Mouse (Mus musculus) 3T3-L1 (cell line): ENCODE results near the gene 2610301B20Rik.
"Not testable (repeated sequence)": the region's sequence is repeated elsewhere in the genome, so short reads cannot be mapped to it uniquely, and the experiment has no call there.

ENCODE experiments used
- DNase-seq: peaks from one replicate; pipeline ENCODE4 v3.0.0-alpha.2; 2015; ENCODE audit warnings: low read depth, low spot score

2610301B20Rik gene

GRCm38 (mm10) chr4:10873920-10874665, at the start of gene 2610301B20Rik:
Gene 2610301B20Rik (plus strand): TSS chr4:10874498.
- DNase-seq: peak; percentile 95

DNA sequence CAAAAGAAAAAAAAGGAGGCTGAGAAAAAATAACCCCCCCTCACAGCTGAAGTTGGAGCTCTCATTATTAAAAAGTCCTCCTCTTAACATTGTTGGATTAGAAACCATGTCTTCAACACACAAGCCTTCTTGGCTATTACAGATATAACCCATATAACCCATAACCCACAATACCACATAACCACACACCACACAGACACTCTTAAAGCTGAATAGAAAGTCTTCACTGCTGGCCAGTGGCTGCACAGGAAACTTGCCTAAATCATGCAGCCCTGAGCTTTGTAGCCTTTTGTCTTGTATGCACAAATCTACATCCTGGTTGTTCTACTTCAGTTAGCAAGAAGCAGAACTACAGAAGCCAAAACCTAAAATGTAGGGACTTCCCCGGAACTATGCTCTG, 41.0 kb upstream of the 2610301B20Rik start:
- DNase-seq: no peak

- peak; percentile 56 for DNase-seq
Observed at GRCm38 (mm10) chr4:10835252-10836051, 38.8 kb upstream of the 2610301B20Rik start.

GRCm38 (mm10) chr4:10845848-10846247, 28.4 kb upstream of the 2610301B20Rik start:
- no peak for DNase-seq

- no peak for DNase-seq
Observed at GRCm38 (mm10) chr4:10849812-10850211, 24.5 kb upstream of the 2610301B20Rik start.

- DNase-seq: no peak
Observed at GRCm38 (mm10) chr4:10851013-10851412, 23.3 kb upstream of the 2610301B20Rik start.

- no peak for DNase-seq
Observed at GRCm38 (mm10) chr4:10859174-10859573, 15.1 kb upstream of the 2610301B20Rik start.

DNA sequence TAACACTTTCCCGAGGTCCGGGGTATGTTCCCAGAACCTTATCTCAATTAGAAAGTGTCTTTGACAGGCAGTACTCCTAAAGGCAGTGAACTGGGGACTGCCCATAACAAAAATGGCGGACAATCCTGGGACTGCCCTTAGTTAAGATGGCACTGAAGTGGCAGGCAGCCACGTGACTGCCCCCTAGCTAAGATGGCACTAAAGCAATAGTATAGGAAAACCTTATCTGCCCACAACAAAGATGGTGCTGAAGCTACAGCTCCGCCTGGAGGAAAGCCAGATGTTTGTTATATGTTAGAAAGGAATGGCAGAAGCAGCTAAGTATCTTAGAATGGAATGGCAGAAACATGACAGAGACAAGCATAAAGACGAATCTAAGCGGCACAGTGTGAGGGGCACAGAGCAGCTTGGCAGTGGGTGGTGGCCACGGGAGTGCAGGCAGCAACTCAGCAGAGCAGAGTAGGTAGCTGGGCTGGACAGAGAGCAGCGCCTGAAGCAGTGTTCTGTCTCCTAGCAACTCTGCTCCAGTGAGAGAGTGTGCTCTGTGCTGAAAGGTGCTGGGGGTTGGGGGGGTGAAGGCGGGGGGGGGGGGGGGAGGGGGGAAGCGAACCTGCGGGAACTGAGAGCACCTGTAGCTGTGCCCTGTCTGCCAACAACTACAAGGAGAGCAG, 14.3 kb upstream of the 2610301B20Rik start:
- DNase-seq: peak; percentile 8

- DNase-seq: no peak
Observed at GRCm38 (mm10) chr4:10860825-10861224, 13.5 kb upstream of the 2610301B20Rik start.

DNA sequence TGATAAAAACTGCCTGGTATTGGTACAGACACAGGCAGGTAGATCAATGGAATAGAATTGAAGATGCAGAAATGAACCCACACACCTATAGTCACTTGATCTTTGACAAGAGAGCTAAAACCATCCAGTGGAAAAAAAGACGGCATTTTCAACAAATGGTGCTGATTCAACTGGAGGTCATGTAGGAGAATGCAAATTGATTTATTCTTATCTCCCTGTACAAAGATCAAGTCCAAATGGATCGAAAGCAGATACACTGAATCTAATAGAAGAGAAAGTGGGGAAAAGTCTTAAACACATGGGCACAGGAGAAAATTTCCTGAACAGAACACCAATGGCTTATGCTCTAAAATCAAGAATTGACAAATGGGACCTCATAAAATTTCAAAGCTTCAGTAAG, 11.4 kb upstream of the 2610301B20Rik start:
- not testable (repeated sequence) for DNase-seq

DNA sequence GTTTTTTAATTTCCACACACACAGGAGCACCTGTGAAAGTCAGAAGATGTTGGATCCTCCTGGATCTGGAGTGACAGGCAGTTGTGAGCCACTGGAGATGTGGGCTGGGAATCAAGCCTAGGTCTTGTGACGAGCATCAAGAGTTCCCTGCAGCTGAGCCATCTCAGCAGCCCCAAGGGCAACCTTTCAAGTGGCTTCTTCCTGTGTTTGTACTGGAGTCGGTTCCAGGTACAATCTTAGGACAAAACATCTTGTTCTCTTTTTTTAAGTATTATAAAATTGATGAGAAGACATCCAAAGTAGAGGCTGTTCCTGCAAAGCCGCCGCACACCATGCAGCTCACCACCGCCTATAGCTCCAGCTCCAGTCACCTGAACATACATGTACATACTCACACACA, 2.1 kb upstream of the 2610301B20Rik start:
- no peak for DNase-seq

DNA sequence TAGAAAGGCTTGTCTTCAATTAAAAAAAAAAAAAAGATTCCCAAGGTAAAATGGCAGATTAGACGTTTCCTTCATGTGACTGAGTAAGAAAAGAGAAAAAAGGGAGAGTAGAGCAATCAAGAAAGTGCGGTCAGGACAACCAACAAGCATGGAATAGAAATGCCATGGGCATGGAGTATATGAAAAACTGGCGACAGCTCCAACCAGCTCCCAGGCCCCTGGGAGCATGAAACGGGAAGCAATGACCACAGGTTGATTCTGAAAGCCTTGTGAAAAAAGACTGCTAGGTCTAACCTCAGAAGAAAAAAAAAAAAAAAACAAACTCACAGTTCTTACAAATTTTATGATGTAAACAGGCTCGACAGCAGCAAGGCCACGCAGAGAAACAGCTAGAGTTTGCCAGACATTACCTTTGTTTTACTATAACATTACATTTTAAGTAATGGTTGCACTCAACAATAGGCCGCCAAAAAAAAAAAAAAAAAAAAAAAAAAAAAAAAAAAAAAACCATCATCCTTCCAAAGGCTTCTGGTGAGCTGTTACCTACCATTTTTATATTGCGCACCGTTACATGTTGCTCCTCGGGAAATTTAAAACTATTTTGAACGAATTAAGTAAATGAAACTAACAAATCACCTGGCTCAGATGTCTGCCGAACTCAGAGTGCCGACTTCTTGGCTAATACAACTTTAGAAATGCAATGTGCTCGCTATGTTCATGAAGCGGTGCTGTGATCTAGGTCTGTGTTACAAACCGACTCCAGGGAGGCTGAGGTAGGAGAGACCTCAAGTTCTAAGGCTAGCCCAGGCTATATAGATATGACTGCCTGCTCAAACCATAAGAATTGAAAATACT, 1.4 kb upstream of the 2610301B20Rik start:
- DNase-seq: peak; percentile 45

DNA sequence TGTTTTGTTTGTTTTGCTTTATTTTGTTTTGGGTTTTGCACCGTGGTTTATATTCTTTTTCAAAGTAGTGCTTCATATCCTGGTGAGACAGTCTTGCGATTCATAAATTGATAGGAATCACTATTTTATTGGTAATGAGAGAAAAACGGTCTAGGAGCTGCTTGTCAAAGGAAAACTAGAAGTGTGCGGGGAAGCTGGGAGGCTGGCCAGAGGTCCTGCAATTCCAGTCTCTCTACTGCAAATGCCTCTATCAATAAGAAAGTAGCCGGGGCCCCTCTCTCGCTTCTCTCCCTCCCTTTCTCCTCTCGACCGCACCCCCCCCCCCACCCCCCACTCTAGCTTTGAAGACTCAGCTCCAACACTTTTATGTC, 764 bp upstream of the 2610301B20Rik start:
- no peak for DNase-seq

GRCm38 (mm10) chr4:10874718-10875121, 422 bp downstream of the 2610301B20Rik start:
- DNase-seq: peak; percentile 64

GRCm38 (mm10) chr4:10875407-10875806, 1.1 kb downstream of the 2610301B20Rik start:
- peak; percentile 75 for DNase-seq

- DNase-seq: no peak
Observed at GRCm38 (mm10) chr4:10877057-10877456, 2.8 kb downstream of the 2610301B20Rik start.

DNA sequence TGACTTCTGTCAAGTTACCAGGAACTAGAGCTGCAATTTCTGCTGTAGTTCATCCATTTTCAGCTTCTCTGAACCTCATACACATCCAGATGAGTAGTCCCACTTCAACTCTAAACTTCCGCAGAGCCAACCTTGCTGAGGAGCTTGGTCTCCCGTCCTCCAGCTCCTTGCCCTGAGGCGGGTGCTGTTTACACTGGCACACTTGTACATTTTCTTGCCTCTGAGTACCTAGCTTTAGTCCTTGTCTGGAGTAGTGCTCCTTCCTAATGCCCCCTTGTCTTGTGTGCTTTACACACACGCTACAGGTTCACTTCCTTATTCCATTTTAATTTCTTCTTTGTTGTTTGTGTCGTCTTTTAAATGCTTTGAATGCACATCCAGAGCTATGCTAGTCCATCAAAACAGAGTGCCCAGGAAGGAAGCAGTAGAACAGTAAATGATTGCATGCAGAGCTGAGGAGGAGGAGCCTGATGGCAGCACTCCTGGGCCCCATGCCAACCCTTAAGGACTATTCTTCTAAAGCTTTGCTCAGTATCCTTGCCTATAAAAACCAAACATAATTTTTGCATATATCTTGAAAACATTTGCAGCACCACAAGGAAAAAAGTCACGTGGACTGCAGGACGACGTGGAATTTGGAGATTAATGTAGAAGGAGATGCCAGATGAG, 9.6 kb downstream of the 2610301B20Rik start:
- no peak for DNase-seq

DNA sequence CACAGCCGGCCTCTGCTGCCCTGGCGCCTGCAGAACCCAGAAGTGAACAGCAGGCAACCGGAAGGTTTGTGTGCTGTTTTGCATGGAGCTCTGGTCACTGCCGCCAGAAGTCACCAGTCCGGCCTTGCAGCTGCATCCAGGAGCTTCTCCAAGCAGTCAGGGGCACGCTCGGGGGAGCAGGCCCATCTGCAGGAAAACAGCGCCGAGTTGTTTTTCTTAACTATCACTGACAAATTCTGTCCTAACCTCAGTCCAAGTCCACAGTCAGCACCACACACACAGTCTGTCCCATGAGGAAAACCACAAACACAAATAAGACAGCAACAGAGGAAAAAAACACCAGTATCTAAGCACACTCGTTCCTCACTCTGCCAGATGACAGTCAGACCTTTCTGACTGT, 14.5 kb downstream of the 2610301B20Rik start:
- no peak for DNase-seq

- DNase-seq: no peak
Observed at GRCm38 (mm10) chr4:10896262-10896661, 22.0 kb downstream of the 2610301B20Rik start.

- peak; percentile 69 for DNase-seq
Observed at GRCm38 (mm10) chr4:10896859-10897258, 22.6 kb downstream of the 2610301B20Rik start.
